Mouse (Mus musculus) urinary bladder, adult 2 months (tissue): ENCODE measurements around the gene Kcnma1. TPM values are rescaled to one million over a fixed set of nuclear protein-coding genes. Genes with fewer than 3 reads are reported as not detected.

Source experiments
- DNase-seq: peaks from one replicate; pipeline ENCODE4 v3.0.0; 2022; ENCODE audit warnings: low spot score
- polyA plus RNA-seq: library from polyadenylated mRNA; depleted of rRNA; stranded (reverse); fragments of >200 nt; gene quantifications from 2 replicates; pipeline ENCODE4 v1.2.3, GENCODE M21; 2012

Kcnma1 gene
- polyA plus RNA-seq, 1 experiment = 22.2 TPM

DNA sequence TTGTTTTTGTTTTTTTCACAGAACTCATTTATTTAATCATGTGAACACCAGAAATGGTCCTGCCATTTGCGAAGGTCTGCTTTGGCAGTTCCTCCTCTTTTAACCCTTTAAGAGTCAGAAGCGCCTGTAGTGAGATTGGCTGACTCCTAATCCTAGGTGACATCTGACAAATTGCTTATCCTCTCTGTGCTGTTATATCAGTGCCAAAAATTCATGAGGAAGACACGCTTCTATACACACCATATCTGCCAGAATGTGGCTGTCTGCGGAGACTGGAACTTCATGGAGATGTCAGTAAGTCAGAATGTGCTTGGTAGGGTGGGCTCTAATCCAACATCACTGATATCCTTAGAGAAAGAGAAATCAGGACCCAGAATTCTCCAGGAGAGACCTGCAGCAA is 157.3 kb downstream of the Kcnma1 start:
- no peak for DNase-seq

DNA sequence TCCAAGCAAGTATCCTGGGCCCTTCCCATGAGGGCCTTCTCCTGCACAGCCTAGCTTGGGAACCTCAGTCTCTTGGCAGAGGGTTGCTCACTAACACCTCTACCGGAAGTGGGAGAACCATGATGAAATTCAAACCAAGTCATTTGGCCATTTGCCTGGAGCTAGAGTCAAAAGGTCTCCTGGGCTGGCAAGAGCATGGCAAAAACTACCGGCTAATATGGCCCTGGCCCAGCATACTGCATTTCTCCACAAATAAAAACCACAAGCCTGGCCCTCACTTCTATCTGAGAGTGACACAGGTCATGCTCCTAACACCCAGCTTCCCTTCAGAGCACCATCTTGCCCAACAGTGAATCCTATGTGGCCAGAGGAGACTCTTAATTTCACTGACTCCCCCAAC is 159.3 kb downstream of the Kcnma1 start:
- DNase-seq = no peak

DNA sequence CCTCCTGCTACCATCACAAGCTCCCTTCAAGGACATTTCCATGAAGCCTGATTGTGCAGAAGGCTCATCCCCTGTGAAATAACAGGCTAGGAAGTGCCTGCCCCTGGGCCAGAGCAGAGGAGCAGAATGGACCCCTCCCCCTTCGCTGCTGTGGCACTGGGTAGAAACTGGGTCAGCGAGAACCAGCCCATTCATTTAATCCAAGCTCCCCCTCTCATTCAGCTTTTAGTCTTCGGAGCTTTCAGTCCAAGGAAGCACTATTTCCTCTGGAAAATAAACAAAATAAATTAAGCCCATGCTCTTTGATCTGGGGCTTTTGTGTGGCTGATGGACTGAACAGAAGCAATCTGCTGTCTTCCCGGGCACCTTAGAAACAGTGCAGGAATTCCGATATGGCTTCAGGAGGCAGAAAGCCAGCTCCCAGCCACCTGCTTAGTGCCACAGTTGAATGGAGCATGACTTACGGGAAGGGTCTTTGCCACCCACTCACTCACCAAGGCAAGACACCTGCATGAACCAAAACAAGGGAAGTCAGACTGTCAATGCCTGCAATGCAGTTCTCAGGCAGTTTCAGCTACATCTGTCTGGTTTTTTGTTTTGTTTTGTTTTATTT is 165.7 kb downstream of the Kcnma1 start:
- DNase-seq = no peak

DNA sequence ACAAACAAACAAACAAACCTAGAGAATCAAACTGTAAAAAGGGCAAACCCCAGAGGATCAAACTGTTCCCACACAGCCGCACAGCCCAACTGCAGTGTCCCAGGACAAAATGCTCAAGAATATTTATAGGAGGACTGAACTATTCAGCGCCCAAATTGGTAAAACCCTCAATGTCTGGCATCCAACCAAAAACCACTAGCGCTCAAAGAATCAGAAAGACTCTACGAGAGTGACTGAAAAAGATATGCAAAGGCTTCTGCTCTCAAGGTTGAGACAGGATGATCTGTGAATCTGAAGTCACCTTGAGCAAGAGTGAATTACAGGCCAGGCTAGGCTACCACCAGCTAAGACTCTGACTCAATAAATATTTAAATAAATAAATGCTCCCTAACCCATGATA is 167.6 kb downstream of the Kcnma1 start:
- no peak for DNase-seq

DNA sequence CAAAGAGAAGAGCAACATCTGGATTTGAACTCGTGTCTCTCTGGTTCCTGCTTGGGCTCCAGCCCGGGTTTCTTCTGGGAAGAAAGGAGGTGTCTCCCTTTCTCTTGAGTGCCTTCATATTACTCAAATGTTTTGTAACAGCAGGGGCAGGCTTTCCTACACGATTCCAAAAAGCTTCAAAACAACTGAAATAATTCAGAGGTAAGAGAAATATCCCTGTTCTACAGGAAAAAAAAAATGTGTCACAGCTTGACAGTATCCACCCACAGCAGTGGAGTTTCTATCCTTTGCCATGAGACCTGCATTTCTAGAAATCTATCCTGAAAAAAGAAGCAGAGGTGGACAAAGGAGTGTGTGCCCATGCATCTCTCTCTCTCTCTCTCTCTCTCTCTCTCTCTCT is 172.3 kb downstream of the Kcnma1 start:
- DNase-seq = no peak

DNA sequence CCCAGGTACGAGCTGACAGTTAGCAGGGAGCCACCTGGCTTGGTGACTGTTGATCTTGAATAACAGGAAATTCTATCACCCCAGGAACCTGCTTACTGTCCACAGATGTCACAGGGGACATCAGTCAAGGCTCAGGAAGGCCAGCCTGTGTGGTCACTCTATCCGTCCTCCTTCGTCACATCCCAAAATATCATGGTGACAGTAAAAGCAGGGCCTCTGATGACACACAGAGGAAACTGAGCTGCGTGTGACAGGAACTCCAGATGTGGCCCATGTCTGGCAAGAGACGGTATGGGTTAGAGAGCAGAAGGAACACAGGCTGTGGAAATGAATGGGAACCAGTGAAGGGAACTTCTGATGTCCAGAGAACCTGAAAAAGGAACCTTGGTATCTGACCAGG is 174.7 kb downstream of the Kcnma1 start:
- DNase-seq = no peak

DNA sequence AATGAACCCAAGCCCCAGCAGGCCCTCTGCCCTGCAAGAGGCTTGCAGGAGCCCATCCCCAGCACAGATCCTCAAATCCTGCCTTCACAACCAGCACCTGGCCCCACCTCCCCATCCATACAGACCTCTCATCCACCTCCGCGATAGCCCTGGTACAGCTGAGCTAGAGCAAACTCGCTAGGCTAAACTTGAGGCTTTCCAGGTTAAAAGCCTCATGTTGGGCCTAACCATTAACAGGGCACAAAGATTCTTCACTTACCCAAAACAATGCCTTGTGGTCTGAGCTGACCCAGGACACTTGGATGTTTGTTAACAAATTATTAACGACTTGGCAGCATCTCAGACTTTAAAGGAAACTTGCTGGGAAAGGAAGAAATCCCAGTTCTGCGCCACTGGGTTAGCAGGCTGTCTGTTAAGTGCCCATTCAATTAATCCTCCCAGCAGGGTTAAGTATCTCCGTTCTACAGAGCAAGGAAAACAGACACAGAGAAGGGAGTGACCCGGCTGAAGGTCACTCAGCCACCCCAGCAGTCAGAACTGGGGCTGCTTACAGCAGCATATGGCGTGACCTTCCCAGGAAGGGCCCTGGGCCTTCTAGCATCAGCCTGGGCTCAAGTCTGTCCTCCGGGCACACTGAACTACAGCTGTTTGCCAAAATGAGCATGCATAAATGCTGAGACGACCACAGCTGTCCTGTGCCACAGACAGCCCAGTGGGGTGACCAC is 178.7 kb downstream of the Kcnma1 start:
- no peak for DNase-seq

DNA sequence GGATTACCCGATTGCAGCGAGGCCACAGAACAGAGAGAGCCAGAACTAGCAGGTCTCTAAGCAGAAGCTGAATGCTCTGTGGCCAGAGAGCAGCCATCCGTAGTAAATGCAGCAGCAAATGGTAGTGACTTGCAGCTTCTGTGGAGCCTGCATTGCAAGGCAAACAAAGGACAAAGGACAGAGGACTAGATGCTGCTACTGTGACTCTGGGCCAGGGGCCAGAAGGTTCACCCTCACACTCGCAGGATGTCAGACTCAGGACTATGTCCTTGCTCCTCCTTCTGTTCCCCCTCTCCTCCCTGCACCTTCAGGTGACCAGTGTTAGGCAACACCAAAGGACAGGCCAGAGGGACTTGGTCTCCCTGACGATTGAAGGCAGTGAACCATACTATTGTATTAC is 183.0 kb downstream of the Kcnma1 start:
- no peak for DNase-seq

DNA sequence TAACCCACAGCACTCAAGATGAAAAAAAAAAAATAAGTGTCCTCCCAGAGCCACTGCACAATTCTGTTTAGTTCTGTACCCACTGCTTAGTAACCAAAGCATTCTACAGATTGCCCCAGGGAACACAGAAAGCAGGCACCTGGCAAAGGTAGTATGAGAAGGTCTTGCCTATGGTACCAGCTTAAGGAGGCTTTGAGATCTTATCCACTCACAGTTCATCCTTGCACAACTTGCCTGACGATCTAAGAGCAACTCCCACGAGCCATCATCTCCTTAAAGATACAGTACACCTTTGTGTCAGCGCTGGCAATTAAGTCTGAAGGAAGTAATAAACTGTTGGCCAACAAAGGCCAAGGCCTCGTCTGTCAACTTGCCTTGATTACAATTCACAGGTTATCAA is 184.0 kb downstream of the Kcnma1 start:
- DNase-seq = no peak

DNA sequence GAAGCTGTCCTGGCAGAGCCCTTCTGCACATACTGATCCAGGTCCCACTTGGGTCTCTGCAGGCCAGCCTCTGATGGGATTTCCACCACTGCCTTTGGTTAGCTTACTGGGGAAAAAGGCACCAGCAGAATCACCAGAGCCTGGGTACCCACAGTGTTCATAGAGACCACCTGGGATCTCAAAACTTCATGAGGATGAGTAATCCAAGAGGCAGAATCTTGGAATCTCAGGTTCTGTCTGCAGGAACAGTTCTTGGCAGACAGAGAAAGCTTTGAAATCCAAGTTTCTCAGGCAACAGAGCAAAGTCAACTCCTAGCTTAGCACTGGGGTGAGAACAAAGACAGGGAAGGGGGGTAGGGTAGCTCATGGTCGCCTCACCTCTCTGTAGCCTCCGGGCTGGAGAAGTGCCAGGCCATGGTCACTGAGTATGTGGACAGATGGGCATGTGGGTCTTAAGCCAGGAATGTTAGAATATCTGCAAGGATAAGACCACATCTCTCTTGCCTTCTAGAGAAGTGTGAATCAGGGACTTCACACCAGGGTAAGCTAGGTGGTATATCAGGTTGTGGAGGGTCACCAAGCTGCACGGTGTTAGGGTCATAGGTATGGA is 185.5 kb downstream of the Kcnma1 start:
- no peak for DNase-seq

DNA sequence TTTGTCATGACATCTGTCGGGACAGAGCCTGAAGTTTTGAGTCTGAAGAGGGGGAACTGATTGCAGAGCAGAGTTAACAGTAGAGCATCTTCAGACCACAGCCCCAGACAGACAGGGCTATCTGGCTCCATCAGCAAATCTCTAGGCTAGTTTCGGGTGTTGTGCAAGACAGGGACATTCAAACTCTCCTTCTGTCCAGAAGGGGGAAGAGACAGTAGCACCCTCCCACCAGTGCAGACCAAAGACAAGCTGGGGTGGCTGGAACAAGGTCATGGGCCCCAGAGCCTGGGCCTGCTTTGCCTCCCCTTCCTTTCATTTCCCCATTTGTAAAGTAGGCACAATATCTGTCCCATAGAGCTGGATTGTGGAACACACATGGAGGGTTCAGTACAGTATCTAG is 189.4 kb downstream of the Kcnma1 start:
- DNase-seq = no peak

DNA sequence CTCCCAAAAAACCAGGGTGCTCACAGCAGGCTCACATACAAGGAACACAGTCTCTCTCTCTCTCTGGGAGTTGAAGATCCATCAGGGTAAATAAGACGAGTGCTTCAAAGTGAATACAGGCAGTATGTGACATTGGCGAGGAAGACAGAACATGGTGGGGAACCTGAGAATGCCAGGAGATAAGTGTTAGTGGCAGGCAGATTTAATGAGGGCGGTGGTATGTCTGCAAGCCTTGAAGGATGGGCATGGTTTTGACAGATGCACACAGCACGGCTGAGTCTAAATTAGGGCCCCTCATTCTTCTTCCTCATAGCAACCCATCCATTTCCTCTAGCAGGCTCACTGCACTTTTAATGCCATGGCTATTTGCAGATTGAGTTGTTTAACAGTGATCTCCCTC is 190.0 kb downstream of the Kcnma1 start:
- no peak for DNase-seq

DNA sequence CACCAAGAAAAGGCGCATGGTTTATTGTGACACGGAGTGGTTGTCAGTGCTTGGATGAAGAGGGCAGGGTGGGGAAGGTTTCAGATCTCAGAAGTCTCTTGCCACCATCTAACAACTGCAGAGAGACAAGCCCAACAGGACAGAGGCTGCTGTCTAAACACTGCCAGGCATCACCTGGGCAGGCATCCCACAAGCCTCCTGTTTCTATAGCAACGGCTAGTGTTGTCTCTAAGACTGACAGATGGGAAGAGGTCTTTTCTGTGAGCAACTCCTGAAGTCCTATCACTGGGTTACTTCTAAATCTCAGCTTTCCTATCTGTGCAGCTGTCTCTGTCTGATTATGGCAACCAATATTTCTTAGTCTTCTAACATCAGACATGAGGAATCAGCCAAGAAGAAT is 196.7 kb downstream of the Kcnma1 start:
- no peak for DNase-seq

DNA sequence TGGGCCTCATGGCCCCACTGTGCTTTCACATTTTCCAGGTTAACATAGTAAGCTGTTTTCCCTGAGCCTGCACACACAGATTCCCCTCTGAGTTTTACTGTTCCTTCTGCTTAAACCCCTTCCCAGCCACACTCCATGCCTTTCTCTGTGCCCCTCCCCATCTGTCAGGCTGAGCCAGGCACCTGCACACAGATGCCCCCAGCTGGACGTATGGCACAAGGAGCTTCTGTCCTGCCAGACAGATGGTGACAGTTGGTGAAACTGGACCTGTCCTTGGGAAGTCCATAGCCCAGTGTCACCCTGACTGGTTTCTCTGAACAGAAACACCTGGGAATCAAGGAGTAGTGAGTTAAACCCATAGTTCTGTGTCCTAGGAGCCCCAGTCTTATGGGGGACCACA is 204.2 kb downstream of the Kcnma1 start:
- DNase-seq = no peak

DNA sequence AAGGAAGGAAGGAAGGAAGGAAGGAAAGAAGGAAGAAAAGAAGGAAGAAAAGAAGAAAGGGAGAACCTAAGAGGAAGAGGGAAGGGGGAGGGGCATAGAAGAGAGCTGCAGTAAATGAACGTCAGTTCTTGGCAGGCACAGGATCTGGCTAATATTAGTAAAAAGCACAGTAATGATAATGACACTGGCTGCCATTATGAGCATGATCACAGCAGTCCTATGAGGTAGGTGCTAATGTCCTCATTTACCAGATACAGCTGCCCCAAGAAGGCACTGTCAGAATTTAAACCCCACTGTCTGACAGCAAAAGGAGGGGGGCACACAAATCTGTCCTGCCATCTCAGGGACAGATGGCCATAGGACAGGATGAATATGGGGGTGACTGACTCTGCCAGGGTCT is 205.2 kb downstream of the Kcnma1 start:
- no peak for DNase-seq

DNA sequence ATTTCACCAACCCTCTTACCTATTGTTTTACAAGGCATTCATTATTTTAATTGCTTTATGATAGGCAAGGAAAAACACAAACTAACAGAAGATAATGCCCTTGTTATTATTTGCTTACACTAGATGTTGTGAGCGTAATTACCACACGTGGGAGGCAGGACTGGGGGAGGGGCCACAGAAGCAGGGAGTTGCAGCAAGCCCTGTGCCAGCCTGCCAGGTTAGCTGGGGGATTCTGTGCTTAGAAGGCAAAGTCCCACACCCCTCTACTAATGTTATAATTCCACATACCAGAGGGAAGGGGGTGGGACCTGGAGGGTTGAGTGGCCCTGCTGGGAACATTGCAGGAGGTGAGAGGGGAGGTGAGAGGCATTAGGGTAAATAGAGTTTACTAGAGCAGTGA is 207.9 kb downstream of the Kcnma1 start:
- no peak for DNase-seq

DNA sequence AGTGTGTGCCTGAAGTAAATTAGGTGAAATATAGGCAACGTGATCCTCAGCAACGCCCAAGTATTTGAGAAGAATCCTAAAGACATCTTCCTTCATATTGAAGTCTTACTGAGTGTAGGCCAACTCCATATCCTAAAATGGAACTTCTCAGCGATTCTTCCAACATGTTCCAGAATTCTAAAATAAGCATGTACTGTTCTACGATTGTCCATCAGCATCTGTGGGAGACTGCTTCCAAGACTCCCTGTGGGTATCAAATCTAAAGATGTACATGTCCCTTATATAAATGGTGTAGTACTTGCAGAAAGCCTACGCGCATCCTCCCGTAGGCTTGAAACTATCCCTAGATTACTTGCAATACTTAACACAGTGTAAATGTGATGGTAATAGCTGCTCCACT is 217.4 kb downstream of the Kcnma1 start:
- no peak for DNase-seq

DNA sequence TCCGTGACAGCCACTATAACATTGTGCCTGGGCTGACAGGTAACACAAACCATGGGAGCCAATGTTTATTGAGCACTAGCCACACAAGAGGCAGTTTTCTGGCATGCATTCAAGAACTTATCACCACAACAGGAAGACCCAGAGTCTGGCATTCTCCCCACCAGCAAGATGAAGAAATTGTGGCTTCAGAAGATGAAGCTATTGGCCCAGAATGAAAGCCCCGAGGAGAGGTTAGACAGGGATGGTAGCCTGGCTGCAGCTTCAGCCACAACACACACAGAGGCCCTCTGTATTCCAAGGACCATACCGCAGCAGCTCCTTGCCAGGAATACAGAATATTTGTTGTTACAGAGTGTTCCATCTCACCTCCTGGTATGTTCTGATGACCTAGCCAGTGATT is 221.6 kb downstream of the Kcnma1 start:
- no peak for DNase-seq

DNA sequence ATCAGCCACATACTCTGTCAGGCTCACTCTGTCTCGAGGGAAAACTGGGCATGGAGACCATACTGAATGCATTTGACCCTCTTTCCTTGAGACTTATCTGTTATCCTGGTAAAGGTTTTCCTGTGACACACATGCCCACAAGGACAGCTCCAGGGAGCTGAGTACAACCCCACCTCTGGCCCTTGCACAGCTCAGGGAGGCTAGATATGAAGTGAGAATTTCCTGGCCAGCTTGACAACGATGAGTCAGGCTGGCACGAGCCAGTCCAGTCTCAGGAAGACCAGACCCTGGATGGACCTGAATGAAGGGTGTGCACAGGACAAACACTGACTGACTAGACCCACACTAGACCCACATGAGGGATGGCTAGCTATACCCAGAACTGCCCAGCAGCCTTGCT is 222.2 kb downstream of the Kcnma1 start:
- DNase-seq = no peak

DNA sequence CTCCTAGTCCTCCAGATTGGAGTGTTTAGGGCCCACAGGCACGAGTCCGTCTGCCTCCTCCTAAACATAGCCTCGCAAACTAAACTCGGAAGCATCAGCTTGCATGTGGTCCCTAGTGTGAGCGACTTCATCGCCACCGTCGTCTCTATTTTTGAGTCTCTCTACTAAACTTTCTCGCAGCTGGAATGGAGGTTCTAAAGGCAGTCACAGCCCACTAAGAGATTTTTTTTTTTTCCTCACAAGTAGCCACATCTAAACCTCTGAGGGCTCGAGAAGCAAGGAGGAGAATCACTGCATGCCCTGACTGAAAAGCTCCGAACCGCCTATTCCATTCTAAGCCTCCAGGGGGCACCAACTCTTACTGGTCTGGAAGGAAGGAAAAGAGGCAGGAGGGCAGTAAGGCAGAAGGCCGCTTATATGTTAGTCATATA is 223.0 kb downstream of the Kcnma1 start:
- peak; percentile 35 for DNase-seq

DNA sequence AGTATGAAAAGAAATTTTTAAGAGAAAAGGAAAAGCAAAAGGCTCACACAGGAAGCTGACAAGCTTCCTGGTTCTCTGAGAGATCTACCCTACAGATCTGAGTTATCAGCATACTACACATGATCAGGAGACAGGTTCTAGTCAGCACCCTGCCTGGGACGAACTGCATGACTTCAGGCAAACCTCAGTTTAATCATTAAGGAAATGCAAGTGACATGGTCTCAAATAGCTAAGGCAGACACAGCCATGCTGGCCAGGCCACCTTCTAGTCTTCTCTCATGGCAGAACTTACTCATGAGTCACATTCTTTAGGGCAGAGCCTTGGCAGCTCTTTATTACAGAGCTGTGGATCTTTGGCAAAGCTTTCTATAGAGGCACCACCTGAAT is 227.6 kb downstream of the Kcnma1 start:
- DNase-seq = no peak

DNA sequence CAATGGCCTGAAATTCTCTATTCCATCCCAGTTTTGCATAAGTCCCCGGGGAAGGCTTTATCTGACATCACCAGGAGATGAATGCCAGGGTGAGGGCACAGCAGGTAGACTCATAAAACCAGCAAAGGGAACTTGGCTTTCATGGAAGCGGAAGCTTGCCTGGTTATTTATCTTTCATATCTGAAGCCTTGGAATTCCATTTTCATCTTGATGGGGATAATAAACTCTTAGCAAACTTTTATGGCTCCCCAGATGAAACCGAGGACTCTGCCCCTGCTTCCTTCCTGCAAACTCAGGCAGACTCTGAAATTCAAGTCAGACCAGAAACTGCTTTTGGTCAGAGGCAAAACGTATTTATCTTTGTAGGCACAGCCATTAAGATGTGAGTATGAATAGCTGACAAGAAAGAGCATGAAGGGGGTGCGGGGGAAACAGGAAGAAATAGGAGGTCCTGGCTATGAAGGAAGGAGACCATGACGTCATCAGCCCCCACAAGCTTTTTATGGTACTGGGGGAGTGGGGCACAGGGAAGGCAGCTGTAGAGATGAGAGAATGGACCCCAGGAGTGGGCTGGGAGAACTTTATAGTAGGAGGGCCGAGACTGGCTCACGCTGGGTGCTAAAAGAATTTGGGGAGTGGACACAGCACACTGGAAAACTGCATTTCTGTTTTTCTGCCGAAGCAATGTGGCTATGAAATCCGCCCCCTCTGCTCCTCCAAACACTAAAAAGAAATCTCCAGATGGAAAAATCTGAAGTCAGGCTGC is 228.2 kb downstream of the Kcnma1 start:
- DNase-seq = no peak
